Mouse (Mus musculus) MN1 (cell line): ENCODE measurements around the gene Maneal.

Source experiments
- DNase-seq: peaks from one replicate; pipeline ENCODE4 v3.0.0-alpha.2; 2016; ENCODE audit warnings: low spot score

Maneal gene

DNA sequence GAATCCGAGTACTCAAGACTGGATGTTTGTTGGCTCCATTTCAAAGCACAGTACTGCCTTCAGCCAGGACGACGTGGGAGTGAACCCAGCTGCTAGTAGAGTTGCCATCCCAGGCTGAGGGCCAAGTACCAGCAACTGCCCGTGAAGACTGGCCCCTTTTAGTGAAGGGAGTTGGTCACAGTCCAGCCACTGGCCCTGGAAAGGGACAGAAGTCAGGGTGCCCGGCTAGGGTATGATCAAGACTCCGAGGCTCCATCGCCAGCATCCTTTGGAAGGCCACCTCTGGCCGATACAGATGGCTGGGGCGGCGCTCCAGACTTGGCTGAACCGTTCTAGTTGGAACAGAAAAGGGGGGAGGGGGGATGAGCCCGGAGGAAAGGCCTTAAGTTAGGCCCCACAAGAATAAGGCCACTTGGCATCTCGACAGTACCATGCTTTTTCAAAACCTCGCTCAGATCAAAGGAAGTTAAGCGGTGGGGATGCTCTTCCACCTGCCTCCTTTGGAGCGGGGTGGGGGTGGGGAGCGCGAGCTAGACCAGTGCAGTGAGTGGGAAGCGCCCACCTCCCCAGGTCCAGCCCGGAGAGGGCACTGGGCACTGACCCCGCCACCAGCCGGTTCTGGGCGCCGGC is 12.2 kb downstream of the Maneal start:
- DNase-seq: peak; percentile 74

DNA sequence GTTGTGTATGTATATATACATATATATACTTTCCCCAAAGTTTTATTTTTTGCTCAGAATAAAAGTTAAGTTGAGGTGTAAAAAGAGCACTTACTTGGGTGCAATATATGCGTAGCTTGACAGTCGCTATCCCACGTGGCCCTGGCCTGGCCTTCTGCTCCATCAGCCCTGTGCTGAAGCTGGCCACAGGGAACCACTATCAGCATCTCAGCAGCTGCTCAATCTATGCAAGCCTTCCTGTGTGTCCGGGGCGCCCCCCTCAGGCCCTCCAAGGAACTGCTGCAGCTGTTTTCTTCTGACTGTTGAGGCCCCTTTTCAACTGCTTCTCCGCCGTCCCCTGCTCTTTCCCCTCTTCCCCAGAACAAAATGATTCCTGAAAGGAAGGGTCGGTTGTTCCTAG is 14.4 kb downstream of the Maneal start:
- peak; percentile 82 for DNase-seq

DNA sequence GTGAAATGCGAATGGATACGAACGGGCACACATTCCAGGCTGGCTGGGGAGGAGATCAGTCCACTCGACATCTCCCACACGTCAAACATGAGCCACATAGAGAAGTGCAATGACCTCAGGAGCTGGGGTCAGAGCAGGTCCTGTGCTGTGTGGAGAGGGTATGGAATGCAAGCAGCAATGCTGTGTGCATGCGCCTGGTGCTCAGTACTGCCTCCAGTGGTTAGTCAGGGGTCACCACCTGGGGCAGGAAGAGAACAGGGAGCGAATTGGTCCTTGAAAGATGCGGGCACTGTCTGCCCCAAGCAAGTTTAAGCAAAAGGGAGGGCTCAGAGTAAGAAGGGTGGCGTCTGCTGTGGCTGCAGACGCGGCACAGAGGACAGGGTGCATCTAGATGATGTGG is 18.5 kb downstream of the Maneal start:
- DNase-seq: peak; percentile 34

DNA sequence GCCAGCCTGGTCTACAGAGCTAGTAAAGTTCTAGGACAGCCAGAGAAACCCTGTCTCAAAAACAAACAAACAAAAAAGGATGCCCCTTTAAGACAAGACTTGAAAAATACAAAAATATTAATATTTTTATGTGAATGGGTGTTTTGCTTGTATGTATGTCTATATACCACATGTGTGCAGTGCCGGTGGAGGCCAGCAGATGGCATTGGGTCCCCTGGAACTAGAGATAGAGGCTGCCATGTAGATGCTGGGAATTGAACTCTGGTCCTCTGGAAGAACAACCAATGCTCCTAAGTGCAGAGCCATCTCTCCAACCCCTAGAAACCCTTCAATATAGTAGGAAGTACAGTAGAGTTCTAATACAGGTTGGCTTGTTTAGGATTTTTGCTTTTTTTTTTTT is 21.0 kb downstream of the Maneal start:
- DNase-seq: no peak

DNA sequence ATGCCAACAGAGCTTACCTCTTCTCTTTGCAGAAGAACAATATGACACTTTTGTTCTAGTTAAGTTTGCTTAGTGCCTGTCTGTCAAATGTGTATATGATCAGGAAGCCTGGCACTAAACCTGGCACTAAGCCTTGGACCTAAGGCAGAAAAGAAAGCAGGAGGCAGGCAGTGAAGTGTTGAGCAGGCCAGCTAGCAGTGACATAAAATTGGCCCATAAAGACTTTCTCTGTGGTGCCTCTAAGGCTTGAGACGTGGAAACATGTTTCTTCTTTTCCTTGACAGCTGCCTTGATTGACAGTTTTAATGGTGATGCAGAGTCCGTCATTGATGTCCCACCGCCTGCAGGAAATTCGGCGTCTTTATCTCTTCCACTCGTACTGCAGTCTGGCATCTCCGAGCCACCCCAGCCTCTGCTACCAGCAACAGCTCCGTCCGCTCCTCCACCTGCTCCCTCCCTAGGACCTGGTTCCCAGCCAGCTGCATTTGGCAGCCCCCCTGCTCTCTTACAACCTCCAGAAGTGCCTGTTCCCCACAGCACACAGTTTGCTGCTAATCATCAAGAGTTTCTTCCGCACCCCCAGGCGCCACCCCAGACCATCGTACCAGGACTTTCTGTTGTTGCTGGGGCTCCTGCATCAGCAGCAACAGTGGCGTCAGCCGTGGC is 23.8 kb downstream of the Maneal start:
- no peak for DNase-seq

DNA sequence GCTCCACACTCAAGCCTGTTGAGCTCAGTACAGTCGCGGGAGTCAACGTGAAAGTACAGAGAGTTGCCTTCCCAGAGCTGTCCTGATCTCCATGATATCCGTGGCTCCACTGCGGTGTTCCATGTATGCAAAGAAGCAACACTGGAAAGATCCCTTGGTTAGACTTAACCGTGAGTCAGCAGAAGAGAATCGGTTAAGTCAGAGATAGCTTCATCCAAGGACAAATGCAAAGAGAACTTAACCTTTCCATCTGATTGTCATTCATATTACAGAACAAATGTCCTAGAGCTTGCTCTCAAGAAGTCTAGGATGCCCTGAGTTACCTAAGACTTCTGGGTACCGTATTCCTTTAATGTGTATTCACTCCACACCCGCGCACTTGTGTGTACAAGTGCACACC is 29.2 kb downstream of the Maneal start:
- no peak for DNase-seq

DNA sequence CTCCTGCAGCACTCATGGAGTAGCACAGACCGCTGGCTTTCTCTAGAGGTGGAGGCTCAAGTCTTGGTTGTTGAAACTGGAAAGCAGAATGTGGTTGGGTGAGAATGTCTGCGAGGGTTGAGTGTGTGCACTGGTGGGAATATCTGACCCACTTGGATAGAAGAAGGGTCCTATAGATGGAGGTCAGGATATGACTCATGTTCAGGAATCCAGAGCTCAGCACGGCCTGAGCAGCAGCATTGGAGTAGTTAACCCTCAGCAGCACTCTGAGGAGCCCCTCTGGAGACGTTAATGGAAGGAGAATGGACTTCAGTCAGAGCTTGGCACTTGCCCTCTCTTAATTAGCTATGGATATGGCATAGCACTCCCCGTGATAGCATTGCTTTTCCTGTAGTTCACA is 32.3 kb downstream of the Maneal start:
- no peak for DNase-seq

DNA sequence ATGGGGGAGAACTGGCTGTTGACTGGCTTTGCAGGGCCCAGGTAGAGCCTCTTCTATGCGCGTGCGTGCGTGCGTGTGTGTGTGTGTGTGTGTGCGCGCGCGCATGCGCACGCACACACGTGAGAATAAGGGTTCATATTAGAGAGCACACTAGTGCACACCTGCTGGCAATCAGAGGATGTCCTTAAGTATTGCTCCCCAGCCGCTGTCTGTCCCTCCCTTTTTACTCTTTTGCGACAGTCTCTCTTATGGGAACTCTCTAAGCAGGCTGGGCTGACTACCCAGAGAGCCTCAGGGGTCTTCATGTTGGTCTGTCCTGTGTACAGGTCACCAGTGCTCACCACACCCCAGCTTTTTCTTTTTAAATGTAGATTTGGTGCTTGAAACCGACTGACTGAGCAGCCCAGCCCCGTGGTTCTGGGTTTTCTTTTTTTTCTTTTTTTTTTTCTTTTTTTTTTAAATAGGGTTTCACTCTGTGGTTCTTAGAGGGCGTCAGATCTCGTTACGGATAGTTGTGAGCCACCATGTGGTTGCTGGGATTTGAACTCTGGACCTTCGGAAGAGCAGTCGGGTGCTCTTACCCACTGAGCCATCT is 36.5 kb downstream of the Maneal start:
- no peak for DNase-seq

DNA sequence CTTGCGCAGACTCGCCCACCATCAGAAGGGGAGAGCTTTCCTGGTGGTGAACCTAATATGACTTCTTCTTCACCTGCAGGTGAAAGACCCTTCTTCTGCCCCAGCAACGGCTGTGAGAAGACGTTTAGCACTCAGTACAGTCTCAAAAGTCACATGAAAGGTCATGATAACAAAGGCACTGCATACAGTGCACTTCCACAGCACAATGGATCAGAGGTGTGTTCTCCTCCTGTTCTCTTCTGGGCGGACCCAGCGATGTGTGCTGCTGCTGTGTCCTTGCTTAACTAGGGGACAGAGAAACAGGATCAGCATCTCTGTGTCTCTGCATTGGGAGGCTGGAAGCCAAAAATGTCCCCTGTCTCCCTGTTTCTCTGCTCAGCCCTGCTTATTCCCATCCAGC is 37.0 kb downstream of the Maneal start:
- no peak for DNase-seq

DNA sequence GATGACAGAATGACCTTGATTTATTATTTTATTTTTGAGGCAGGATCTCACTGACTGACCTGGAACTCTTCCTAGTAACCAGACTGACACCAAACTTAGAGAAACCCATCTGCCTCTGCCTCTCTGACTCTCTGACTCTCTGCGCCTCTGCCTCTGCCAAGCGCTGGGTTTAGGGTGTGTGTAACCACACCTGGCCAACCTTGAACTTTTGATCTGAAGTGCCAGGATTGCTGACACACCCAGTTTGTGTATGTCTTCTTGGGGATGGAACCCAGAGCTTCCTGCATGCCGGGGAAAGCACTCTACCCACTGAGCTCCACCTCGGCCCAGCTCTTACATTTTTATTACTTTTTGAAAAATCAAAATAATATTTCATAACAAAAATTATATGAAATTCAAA is 43.1 kb downstream of the Maneal start:
- DNase-seq: no peak

DNA sequence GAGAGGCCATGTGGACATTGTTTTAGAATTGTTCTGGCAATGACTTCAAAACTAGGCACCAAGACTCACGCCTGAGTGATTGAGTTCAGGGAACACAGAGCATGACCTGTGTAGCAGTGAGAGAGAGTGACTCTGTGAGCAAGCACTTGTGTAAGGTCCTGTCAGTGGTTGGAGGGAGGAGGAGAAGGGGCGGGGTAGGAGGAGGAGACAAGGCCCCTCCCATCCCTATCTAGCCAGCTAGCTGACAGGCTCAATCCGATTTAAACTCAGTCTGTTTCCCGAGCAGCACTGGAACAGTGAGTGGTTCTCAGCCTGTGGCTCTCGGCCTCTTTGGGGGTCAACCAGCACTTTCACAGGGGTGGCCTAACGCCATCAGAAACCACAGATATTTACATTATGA is 44.2 kb downstream of the Maneal start:
- DNase-seq: peak; percentile 64

DNA sequence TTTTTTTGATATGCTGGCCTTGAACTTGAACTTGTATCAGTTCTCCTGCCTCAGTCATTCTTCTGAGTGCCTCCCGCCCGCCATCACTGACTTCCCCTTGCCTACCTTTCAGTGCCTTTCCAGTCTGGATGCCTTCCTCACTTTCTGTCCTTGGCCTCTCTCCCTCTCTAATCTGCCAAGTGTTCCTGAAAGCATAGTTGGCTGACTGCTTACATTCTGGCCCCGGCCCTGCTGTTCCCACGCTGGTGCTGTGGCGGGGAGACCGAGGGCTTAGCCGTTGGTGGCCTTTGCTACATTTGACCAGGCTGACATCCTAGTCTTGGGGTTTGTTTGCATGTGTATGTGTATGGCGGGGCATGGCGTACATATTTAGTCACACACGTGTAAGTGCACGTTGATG is 46.1 kb downstream of the Maneal start:
- no peak for DNase-seq

DNA sequence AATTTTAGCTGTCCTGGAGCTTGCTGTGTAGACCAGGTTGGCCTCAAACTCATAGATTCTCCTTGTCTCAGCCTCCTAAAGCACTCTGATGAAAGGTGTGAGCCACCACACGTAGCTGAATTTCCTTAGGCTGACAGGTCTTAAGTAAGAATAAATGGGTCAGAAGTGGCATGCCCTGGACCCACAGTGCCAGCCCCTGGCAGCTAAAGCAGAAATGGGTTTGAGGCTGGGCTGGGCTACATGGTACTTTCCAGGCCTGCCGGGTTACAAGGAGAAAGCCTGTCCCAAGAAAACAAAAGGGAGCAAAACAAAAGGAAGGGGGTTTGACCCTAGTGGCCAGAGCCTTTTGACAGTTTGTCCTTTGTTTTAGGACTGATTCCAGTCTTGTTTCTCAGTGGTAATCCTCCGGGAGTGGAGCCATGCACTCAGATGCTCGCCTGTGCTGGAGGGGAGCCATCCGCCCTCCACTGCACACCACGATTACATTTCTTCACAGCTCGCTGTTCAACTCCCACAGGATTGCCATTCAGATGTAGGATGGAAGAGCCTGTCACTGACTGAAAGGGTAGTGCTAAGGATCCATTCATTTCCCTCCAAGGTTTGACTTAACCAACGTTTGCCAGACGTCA is 50.5 kb downstream of the Maneal start:
- DNase-seq: no peak

DNA sequence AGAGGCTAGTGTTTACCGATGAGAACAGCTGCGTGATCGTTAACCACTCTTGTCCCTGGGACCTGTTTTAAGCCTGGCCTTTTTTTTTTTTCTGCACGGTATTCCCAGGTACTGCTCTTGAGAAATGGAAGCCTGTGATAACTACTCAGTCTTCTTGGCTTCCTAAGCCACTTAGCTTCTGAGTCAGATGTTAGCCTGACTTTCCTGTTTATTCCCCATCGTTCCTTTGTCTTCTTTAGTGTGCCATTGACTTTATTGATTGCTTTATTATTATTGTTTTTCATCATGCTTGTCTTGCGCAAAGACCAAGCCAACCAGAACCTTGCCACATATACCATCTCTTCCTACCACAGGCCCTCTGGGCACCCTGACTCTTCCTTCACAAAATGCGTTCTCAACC is 51.9 kb downstream of the Maneal start:
- DNase-seq: no peak

DNA sequence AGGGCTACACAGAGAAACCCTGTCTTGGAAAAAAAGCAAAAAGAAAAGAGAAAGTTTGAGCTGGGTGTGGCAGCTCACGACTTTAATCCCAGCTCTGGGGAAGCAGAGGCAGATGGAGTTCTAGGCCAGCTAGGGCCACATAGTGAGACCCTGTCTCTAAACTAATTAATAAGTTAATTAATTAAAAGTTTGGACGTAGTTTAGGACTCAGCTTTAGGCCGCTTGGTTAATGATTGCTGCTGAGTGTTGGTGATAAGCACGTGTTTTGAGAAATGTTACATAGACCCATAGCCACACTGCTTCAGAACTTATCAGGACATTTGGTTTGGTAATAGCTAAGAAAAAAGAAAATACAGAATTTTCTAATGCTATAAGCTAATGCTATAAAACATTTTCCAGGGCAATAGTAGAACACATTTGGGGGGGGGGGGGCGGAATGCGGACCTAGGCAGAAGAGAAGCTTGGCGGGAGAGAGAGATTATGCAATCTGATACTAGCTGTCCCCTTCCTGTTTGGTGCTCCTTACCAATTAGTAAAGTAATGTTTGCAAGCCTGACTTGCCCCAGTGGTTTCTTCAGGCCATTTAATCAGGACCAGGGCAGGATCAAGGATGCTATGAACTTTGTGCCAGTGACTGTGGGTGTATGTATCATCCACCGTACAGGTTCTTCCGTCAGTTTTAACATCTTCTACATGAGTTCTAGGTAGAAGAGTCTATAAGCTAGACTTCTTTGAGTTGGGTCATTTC is 52.7 kb downstream of the Maneal start:
- DNase-seq: no peak

DNA sequence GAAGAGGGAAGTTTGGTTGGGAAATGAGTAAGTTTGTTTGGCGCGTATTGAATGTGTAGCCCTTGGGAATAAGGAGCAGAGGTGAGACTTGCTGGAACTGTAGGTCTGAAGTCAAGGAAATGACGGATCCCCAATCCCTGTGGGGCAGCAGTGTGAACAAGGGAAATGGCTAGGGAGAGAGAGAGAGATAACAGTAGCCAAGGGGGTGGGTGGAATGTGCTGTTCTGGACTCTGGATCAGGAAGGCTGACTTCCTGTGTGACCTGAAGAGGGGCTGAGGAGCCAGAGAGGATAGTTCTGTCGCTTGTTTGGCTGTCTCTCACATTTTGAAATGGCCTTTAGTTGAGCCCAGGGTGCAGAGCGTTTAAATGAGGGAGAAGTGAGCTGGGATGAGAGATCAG is 53.5 kb downstream of the Maneal start:
- no peak for DNase-seq
